Mouse (Mus musculus) kidney, adult 2 months (tissue): ENCODE measurements around the gene Phactr4.

ENCODE experiments used
- CTCF ChIP-seq: fragments of 200-500 bp; conservative IDR thresholded peaks from 2 replicates; pipeline ENCODE4 v1.5.1; 2011; ENCODE audit warnings: low read depth, mild to moderate bottlenecking, control low read depth, low read length, moderate library complexity, mixed read lengths; ENCODE audit not compliant: insufficient read depth, insufficient read length
- POLR2A ChIP-seq: fragments of 200-500 bp; IDR thresholded peaks from one replicate; pipeline ENCODE4 v1.6.1; 2011; ENCODE audit warnings: low read depth, low read length, control low read depth

- TF ChIP-seq CTCF (no peak), POLR2A (peak; percentile 57)
Measured at GRCm38 (mm10) chr4:132398045-132398774, 24.1 kb downstream of the Phactr4 start.
